Mouse (Mus musculus) lung, postnatal 36 days (tissue): ENCODE measurements around the gene Olfr1340.
A peak's percentile ranks its signal among the peaks of the same experiment; 100 is the strongest.

Source experiments
- DNase-seq: peaks from one replicate; pipeline ENCODE4 v3.0.0; 2022; ENCODE audit warnings: mixed read lengths

The Olfr1340 gene

DNA sequence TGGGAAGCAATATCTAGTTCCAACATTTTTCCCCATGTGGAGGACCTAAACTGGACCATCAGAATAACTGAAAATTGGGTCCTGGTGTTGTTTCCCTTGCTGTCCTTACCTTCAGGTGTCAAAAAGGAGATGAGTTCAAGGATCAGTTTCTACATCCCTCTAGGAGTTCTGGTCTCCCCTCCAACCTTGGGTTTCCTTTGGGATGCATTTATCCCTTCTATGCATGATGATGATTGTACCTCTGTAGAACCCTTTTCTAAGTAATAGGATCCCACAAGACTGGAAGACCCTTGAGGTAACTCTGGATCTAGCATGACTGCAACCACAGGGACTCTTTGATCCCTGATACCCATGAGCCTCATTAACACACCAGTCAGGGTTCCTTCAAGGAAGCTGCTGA is at the start of gene Olfr1340:
Olfr1340 (plus strand) TSS at position 301 of the 400 bp plus-strand sequence.
- no peak for DNase-seq

DNA sequence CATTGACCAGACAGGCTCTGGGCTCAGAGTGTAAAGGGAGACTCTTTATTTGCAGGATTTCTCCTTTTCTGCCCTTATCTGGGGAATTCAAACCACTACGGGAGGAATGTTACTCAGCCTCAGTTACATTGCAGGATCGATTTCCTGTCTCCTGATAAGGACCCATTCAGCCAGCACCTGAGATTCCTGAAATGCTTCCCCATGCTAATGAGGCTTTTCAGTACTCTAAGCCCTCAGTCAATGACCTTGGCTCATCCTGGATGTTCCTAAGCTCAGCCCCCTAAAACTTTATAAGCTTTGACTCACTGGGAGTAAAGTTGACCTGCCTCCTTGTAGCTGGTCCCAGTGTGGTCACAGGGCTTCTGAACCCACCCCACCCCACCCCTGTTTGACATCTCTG is 32.9 kb upstream of the Olfr1340 start:
- peak; percentile 22 for DNase-seq

GRCm38 (mm10) chr4:118692412-118692973 is 27.4 kb upstream of the Olfr1340 start, which contains the start of gene Olfr1342:
Gene Olfr1342, minus strand, starts transcription at chr4:118692756.
- DNase-seq: no peak

DNA sequence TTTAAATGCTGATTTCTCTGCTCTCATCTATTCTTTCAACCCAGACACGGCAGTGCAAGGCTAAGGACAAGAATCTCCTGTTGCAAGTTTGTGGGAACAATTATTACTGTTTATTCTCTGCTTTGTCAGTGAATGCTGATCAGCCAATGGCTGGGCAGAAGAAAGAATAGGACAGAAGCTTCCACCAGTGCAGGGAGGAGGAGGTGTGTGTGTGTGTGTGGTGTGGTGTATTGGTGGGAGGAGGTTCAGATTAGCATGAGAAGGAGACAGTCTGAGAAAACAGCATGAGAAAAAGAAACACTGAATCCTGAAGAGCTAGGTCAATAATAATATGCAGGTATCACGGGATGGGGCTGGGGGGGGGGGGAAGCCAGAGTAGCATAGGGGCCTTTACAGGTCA is 26.1 kb upstream of the Olfr1340 start:
- DNase-seq: no peak

DNA sequence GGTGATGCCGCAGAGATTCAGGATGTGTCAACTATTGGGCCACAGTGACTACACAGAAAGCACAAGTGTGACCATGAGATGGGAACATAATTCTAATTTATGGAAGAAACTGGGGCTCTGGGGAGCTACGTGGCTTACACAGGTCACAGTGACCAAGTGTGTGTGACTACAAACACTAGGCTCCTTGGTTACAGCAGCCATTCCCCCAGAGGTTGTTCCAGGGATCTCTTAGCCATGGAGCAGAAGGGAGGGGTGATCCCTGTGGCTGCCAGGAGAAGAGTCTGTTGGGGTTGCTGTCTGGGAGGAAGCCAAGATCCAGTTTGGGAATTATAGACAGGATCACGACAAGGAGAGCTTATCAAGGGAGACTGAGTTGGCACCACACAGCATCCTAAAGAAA is 16.7 kb upstream of the Olfr1340 start, which contains the start of gene Olfr1341:
Olfr1341 (plus strand) TSS at position 301 of the 400 bp plus-strand sequence.
- no peak for DNase-seq

GRCm38 (mm10) chr4:118708086-118708485 is 11.9 kb upstream of the Olfr1340 start:
- no peak for DNase-seq

- DNase-seq: no peak
These were observed 8.3 kb upstream of the Olfr1340 start for GRCm38 (mm10) chr4:118711656-118712055.

DNA sequence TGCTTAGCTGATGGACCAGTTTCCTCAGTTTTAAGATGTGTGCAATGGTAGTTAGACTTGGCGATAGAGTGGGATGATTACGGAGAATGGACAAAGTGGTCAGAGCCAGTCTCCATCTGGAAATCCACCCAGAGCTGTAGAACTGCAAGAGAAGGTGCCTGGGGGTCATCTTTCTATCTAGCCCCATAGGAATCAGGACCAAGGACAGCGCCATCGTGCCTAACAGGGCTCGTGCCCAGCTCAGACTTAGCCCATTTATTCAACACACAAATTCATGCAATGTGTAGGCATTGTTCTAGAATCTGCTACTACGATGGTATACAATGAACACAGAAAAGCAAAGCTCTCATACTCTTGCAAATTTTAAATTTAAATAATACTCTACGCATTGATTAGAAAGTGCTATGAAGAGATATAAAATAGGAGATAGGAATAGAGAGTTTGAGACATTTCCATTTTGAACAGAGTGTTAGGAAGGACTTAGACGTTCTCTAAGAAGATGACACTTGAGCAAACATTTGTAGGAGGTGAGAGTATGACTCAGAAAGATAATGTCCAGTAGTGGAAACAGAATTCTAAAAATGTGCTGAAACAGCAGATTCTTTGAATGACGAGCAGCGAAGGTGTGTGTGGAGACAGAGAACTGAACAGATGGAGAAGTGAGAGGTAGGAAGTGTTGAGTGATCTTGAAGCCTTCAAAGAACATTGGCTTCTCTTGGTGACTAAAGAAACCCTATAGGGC is 2.0 kb downstream of the Olfr1340 start:
- DNase-seq: peak; percentile 1

GRCm38 (mm10) chr4:118731875-118732274 is 11.9 kb downstream of the Olfr1340 start, which contains the start of gene Olfr1339:
Gene Olfr1339, plus strand, starts transcription at chr4:118732175.
- no peak for DNase-seq

DNA sequence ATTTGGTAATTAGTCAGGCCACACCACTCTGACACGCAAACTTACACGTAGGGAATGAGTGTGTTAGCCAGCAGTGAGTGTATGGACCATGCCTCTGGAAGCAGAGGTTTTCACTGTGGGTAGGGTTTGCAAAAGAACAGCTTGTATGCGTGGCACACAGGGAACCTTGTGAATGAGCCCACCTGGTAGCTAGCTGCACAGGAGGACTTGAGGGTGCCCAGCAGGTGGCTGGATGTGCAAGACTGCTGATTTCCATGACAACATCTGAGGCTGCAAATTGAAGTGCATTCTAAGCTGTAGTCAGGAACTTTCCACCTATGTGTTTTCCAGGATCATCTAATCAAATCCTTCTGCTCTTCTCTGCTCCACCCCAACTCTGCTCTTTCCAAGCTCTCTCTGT is 19.6 kb downstream of the Olfr1340 start:
- DNase-seq: no peak

DNA sequence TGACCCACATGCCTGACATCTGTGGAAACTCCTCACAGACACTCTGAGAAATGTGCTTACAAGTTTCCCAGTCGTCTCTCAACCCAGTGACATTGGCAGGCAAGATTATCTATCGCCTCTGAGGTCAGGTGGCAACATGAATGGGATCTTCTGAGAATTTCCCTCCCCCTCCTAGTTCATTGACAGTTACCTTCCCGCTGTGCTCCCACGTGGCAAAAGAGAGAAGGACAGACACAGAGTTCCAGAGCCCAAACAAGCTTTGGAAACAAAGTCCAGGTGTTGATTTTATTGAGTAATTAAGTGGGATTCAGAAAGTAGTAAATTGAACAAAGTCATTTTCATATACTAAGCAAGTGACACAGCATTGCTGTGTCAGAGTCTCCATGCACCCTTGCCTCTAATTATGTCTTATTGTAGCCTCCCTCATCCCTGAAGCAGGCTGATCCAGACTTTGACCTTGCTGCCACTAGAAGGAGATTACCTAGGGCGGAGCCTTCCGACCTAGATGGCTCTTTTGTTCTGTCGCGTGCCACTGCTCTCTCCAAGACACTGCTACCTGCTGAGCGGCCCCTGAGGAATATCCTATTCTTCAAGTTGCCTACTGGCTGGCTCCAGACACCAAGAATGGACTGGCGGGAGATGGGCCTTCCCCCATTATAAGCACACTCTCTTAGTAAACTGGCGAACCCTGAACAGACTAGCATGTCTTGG is 21.2 kb downstream of the Olfr1340 start:
- DNase-seq: no peak

GRCm38 (mm10) chr4:118741881-118742280 is 21.9 kb downstream of the Olfr1340 start:
- DNase-seq: no peak

GRCm38 (mm10) chr4:118758637-118759036 is 38.7 kb downstream of the Olfr1340 start, which contains the start of gene Olfr1338:
Gene Olfr1338, minus strand, starts transcription at chr4:118758737.
- no peak for DNase-seq
